In the genomic region with DNA sequence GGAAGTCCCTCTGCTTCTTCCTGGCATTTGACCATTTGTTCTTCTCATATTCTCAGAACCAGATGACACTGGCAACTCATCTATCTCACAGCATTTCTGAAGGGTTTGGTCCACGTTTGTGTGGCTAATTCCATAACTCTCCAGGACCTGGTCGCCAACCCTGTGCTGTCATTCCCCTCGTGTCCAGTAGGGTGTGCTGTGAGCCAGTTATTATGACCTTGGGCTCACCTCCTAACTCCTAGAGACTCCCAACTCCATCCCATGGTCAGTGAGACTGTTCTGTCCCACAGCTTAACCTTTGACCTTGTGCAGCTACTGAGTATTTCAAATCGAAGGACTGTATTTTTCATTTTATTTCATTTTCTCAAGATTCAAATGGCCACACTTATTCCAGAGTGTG, we compare ENCODE assay signal across 9 mouse cellular contexts. TPM values are rescaled to one million over a fixed set of nuclear protein-coding genes. Genes with fewer than 3 reads are reported as not detected.
A peak's percentile ranks its signal among the peaks of the same experiment; 100 is the strongest.
DNase-seq lines count a peak whose midpoint lies in the region; ATAC-seq and TF ChIP-seq lines count a peak whose summit lies in the region.
"Had no signal": no experiment of that assay in that cellular context is flagged by ENCODE, and none has a peak within 500 bp of the region (broad histone marks: within the 10 kb centered on the region; RNA-seq: fewer than 3 reads in every experiment).

No protein-coding gene starts in this region.

- no peak overlapping the region for H3K4me2 ChIP-seq in midbrain, embryonic 11.5 days
- no peak overlapping the region for H3K4me2 ChIP-seq in midbrain, embryonic 15.5 days
- H3K4me2 ChIP-seq in kidney, postnatal 0 days (ENCODE audit: low read length), result no peak overlapping the region
- no peak overlapping the region for H3K4me2 ChIP-seq in liver, embryonic 13.5 days

- H3K36me3 ChIP-seq in midbrain, embryonic 11.5 days (ENCODE audit: control insufficient read depth, insufficient read depth, low read length), result no peaks in the 10 kb centered on the region
- no peaks in the 10 kb centered on the region for H3K36me3 ChIP-seq in midbrain, embryonic 15.5 days (replicated peaks)
- H3K36me3 ChIP-seq in kidney, postnatal 0 days (ENCODE audit: insufficient read depth, low read length), result no peaks in the 10 kb centered on the region
- H3K36me3 ChIP-seq in liver, embryonic 13.5 days, result no peaks in the 10 kb centered on the region

- H3K27ac ChIP-seq in midbrain, embryonic 11.5 days (ENCODE audit: low read depth, low read length), result no peak overlapping the region
- H3K27ac ChIP-seq in midbrain, embryonic 15.5 days, result no peak overlapping the region
- no peak overlapping the region for H3K27ac ChIP-seq in kidney, postnatal 0 days
- H3K27ac ChIP-seq in liver, embryonic 13.5 days, result no peak overlapping the region

- H3K4me3 ChIP-seq in midbrain, embryonic 11.5 days (ENCODE audit: low read depth, low read length), result no peak overlapping the region
- no peak overlapping the region for H3K4me3 ChIP-seq in midbrain, embryonic 15.5 days
- no peak overlapping the region for H3K4me3 ChIP-seq in kidney, postnatal 0 days (replicated peaks; ENCODE audit: low read depth, low read length)
- no peak overlapping the region for H3K4me3 ChIP-seq in liver, embryonic 13.5 days (replicated peaks)

- no peaks in the 10 kb centered on the region; the same call in 1 of the 2 replicates for H3K4me1 ChIP-seq in midbrain, embryonic 11.5 days (ENCODE audit: control insufficient read depth, insufficient read depth, low read length)
- H3K4me1 ChIP-seq in midbrain, embryonic 15.5 days, result peaks cover 6% of the 10 kb centered on the region; the same call in 1 of the 2 replicates
- H3K4me1 ChIP-seq in kidney, postnatal 0 days (replicated peaks; ENCODE audit: insufficient read depth, low read length), result no peaks in the 10 kb centered on the region
- peaks cover 4% of the 10 kb centered on the region for H3K4me1 ChIP-seq in liver, embryonic 13.5 days (replicated peaks)

- ATAC-seq in midbrain, embryonic 11.5 days (ENCODE audit: low FRiP score), result no peak
- ATAC-seq in midbrain, embryonic 15.5 days (replicated peaks), result no peak
- no peak for ATAC-seq in kidney, postnatal 0 days (replicated peaks; ENCODE audit: low FRiP score, low read depth)
- no peak for ATAC-seq in liver, embryonic 13.5 days (ENCODE audit: low read depth)

- H3K9me3 ChIP-seq in midbrain, embryonic 11.5 days (ENCODE audit: control insufficient read depth, low read length), result no peaks in the 10 kb centered on the region
- H3K9me3 ChIP-seq in midbrain, embryonic 15.5 days, result no peaks in the 10 kb centered on the region
- no peaks in the 10 kb centered on the region for H3K9me3 ChIP-seq in kidney, postnatal 0 days (replicated peaks; ENCODE audit: low read length)
- H3K9me3 ChIP-seq in liver, embryonic 13.5 days (replicated peaks), result no peaks in the 10 kb centered on the region

- peak; percentile 93 for TF ChIP-seq CTCF in brain, embryonic 14.5 days (IDR thresholded peaks at IDR 0.05; ENCODE audit: borderline replicate concordance, extremely low read depth, insufficient read depth, insufficient read length)
- TF ChIP-seq CTCF in kidney, postnatal 0 days (IDR thresholded peaks at IDR 0.05; ENCODE audit: low read depth), result peak; percentile 92

- TF ChIP-seq POLR2A in brain, embryonic 14.5 days (IDR thresholded peaks at IDR 0.05; ENCODE audit: borderline replicate concordance, extremely low read depth, insufficient read depth, insufficient read length, poor library complexity, severe bottlenecking), result no peak

- H3K27me3 ChIP-seq in midbrain, embryonic 11.5 days (ENCODE audit: control insufficient read depth, insufficient read depth, low read length), result no peaks in the 10 kb centered on the region
- no peaks in the 10 kb centered on the region for H3K27me3 ChIP-seq in midbrain, embryonic 15.5 days (replicated peaks)
- H3K27me3 ChIP-seq in kidney, postnatal 0 days (ENCODE audit: insufficient read depth, low read length), result no peaks in the 10 kb centered on the region
- no peaks in the 10 kb centered on the region for H3K27me3 ChIP-seq in liver, embryonic 13.5 days

- no peak overlapping the region for H3K9ac ChIP-seq in midbrain, embryonic 11.5 days (ENCODE audit: low read length)
- no peak overlapping the region for H3K9ac ChIP-seq in midbrain, embryonic 15.5 days
- H3K9ac ChIP-seq in kidney, postnatal 0 days (ENCODE audit: low read depth, low read length), result no peak overlapping the region
- no peak overlapping the region for H3K9ac ChIP-seq in liver, embryonic 13.5 days

- 4% methylated on average over 4 of the region's 4 CpGs for WGBS in midbrain, embryonic 11.5 days
- 3% methylated on average over 4 of the region's 4 CpGs for WGBS in midbrain, embryonic 15.5 days
- WGBS in kidney, postnatal 0 days, result 4% methylated on average over 4 of the region's 4 CpGs
- WGBS in liver, embryonic 13.5 days (ENCODE audit: insufficient replicate concordance), result 3% methylated on average over 4 of the region's 4 CpGs

- DNase-seq in midbrain, embryonic 11.5 days (ENCODE audit: low spot score, missing footprints), result peak; percentile 97
- DNase-seq in brain, embryonic 14.5 days (ENCODE audit: low read depth), result peak; percentile 70
- DNase-seq in forelimb bud, embryonic 11.5 days (ENCODE audit: low read depth, low spot score), result peak; percentile 72
- DNase-seq in kidney, postnatal 0 days (ENCODE audit: low spot score), result peak; percentile 83
- peak; percentile 50 for DNase-seq in liver, embryonic 13.5 days
- DNase-seq in retina, postnatal 7 days (ENCODE audit: low read depth, low spot score), result peak; percentile 73
- DNase-seq in thymus, postnatal 4 days, result peak; percentile 72

RNA-seq across cellular contexts. Expression of gene Birc7, which starts 3.6 kb away (rescaled TPM):
- 0.14 and 0.45 TPM in 2 replicates for polyA plus RNA-seq in midbrain, embryonic 11.5 days (2014; fragmentation: Nextera tagmentation; extraction: Ambion mirVana)
- 0.10 and 0.31 TPM in 2 replicates for polyA plus RNA-seq in midbrain, embryonic 15.5 days (2015; fragmentation: Nextera tagmentation; extraction: Ambion mirVana)
- polyA plus RNA-seq in brain, embryonic 14.5 days (2012; rRNA removed), result 0.14 and 0.26 TPM in 2 replicates
- polyA plus RNA-seq in kidney, postnatal 0 days (2015; fragmentation: Nextera tagmentation; extraction: Ambion mirVana), result not detected in 2 replicates
- not detected in 2 replicates for polyA plus RNA-seq in liver, embryonic 13.5 days (2015; fragmentation: Nextera tagmentation; extraction: Ambion mirVana)
- polyA plus RNA-seq: heart, embryonic 14.5 days had no signal

RNA-seq across cellular contexts. Expression of gene Ythdf1, which starts 4.4 kb away (rescaled TPM):
- 68.5 and 72.4 TPM in 2 replicates for polyA plus RNA-seq in midbrain, embryonic 11.5 days (2014; fragmentation: Nextera tagmentation; extraction: Ambion mirVana)
- polyA plus RNA-seq in midbrain, embryonic 15.5 days (2015; fragmentation: Nextera tagmentation; extraction: Ambion mirVana), result 52.0 and 52.2 TPM in 2 replicates
- polyA plus RNA-seq in brain, embryonic 14.5 days (2012; rRNA removed), result 67.0 and 68.5 TPM in 2 replicates
- 50.0 and 55.5 TPM in 2 replicates for polyA plus RNA-seq in kidney, postnatal 0 days (2015; fragmentation: Nextera tagmentation; extraction: Ambion mirVana)
- 27.2 and 27.8 TPM in 2 replicates for polyA plus RNA-seq in liver, embryonic 13.5 days (2015; fragmentation: Nextera tagmentation; extraction: Ambion mirVana)

RNA-seq across cellular contexts. Expression of gene Nkain4, which starts 29.3 kb away (rescaled TPM):
- polyA plus RNA-seq in midbrain, embryonic 11.5 days (2014; fragmentation: Nextera tagmentation; extraction: Ambion mirVana), result 63.2 and 63.6 TPM in 2 replicates
- 77.0 and 94.1 TPM in 2 replicates for polyA plus RNA-seq in midbrain, embryonic 15.5 days (2015; fragmentation: Nextera tagmentation; extraction: Ambion mirVana)
- 63.1 and 66.1 TPM in 2 replicates for polyA plus RNA-seq in brain, embryonic 14.5 days (2012; rRNA removed)
- polyA plus RNA-seq in kidney, postnatal 0 days (2015; fragmentation: Nextera tagmentation; extraction: Ambion mirVana), result 24.1 and 26.6 TPM in 2 replicates
- polyA plus RNA-seq in liver, embryonic 13.5 days (2015; fragmentation: Nextera tagmentation; extraction: Ambion mirVana), result 2.0 and 2.6 TPM in 2 replicates

RNA-seq across cellular contexts. Expression of gene Arfgap1, which starts 41.8 kb away (rescaled TPM):
- polyA plus RNA-seq in midbrain, embryonic 11.5 days (2014; fragmentation: Nextera tagmentation; extraction: Ambion mirVana), result 38.6 and 45.7 TPM in 2 replicates
- polyA plus RNA-seq in midbrain, embryonic 15.5 days (2015; fragmentation: Nextera tagmentation; extraction: Ambion mirVana), result 125 and 126 TPM in 2 replicates
- polyA plus RNA-seq in brain, embryonic 14.5 days (2012; rRNA removed), result 104 and 109 TPM in 2 replicates
- polyA plus RNA-seq in kidney, postnatal 0 days (2015; fragmentation: Nextera tagmentation; extraction: Ambion mirVana), result 55.7 and 65.9 TPM in 2 replicates
- polyA plus RNA-seq in liver, embryonic 13.5 days (2015; fragmentation: Nextera tagmentation; extraction: Ambion mirVana), result 33.4 TPM in 2 replicates
